Mouse (Mus musculus): ENCODE measurements at regions not wholly inside any gene's neighbourhood (a gene's known extent, or its start where the extent isn't known, plus 50 kb on each side); places are given as distances from the start of the nearest gene placed in this dataset.

DNA sequence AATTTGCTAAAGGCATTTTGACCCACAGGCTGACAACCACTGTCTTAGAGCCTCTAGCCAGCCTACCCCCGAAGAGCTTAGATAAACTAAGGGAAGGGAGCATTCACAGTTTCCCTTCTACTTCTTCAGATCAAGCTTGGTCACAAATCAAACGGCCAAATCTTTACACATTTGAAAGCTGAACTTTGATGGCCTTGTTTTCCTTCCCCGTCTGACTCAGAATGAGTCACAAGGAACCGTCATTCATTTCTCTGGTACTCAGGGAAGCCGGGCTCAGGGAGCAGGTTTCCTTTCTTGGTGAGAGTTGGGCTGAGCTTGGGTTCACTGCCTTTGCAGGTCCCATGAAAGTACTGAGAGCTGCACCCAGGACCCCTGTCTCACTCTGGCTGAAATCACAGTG, 418.5 kb upstream of the Gm10131 start:
- H3K36me3 ChIP-seq (ENCODE audit: control insufficient read depth, insufficient read depth, low read length) = no peaks in the 10 kb centered on the region
- H3K4me3 ChIP-seq (ENCODE audit: low read length) = no peak overlapping the region
- H3K4me2 ChIP-seq (ENCODE audit: low read depth, low read length) = no peak overlapping the region
- no peaks in the 10 kb centered on the region for H3K9me3 ChIP-seq (ENCODE audit: control insufficient read depth, low read length)
- H3K4me1 ChIP-seq (replicated peaks; ENCODE audit: control insufficient read depth, insufficient read depth, low read length) = peaks cover 18% of the 10 kb centered on the region
- WGBS = 42% methylated on average over 5 of the region's 5 CpGs
- H3K27me3 ChIP-seq (ENCODE audit: control insufficient read depth, insufficient read depth, low read depth, low read length) = no peaks in the 10 kb centered on the region
- H3K27ac ChIP-seq (ENCODE audit: low read length) = no peak overlapping the region
- no peak overlapping the region for H3K9ac ChIP-seq (ENCODE audit: low read length)
- no peak for ATAC-seq (ENCODE audit: low read depth)

DNA sequence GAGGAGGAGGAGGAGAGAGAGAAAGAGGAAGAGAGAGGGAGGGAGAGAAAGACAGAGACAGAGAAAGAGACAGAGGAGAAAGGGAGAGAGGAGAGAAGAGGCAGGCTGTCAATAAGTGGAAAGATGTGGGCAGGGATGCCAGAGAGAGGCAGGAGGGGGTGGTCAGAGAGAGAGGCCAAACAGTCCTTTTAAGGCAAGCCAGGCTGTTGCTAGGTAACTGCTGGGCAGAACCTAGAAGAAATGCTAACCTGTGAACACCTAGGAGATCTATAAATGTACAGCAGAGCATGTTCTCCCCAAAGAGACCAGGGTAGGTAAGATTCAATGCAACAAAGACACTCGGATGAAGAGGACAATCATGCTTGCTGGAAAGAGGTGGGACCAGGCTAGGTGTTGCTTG, 417.9 kb upstream of the Gm10131 start:
- no peak for ATAC-seq (ENCODE audit: low read depth)
- H3K4me3 ChIP-seq (ENCODE audit: low read length) = no peak overlapping the region
- H3K36me3 ChIP-seq (ENCODE audit: control insufficient read depth, insufficient read depth, low read length) = no peaks in the 10 kb centered on the region
- H3K4me1 ChIP-seq (replicated peaks; ENCODE audit: control insufficient read depth, insufficient read depth, low read length) = peaks cover 20% of the 10 kb centered on the region
- WGBS = 62% methylated on average over 1 of the region's 1 CpGs
- no peak overlapping the region for H3K9ac ChIP-seq (ENCODE audit: low read length)
- H3K27ac ChIP-seq (ENCODE audit: low read length) = no peak overlapping the region
- no peaks in the 10 kb centered on the region for H3K27me3 ChIP-seq (ENCODE audit: control insufficient read depth, insufficient read depth, low read depth, low read length)
- no peaks in the 10 kb centered on the region for H3K9me3 ChIP-seq (ENCODE audit: control insufficient read depth, low read length)
- no peak overlapping the region for H3K4me2 ChIP-seq (ENCODE audit: low read depth, low read length)

DNA sequence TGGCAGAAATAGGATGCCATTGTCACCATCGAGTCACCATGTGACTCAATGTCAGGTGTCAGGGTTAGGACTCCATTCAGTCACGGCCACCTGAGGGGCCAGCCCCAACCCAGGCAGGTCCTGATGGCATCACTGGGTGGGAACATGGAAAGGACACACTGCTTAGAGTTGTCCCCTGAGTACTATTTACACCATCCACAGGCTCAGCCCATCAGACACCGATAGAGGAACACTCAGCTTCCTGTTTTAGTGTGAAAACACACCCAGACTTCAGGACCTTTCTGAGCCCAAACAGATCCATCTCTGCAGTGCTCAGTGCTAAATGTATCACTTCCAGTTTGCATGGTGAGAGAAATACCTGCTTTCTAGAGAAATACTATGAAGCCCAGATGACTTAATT, 416.7 kb upstream of the Gm10131 start:
- H3K4me1 ChIP-seq (replicated peaks; ENCODE audit: control insufficient read depth, insufficient read depth, low read length) = peaks cover 15% of the 10 kb centered on the region
- H3K36me3 ChIP-seq (ENCODE audit: control insufficient read depth, insufficient read depth, low read length) = no peaks in the 10 kb centered on the region
- H3K9ac ChIP-seq (ENCODE audit: low read length) = no peak overlapping the region
- no peak for ATAC-seq (ENCODE audit: low read depth)
- no peak overlapping the region for H3K4me3 ChIP-seq (ENCODE audit: low read length)
- no peaks in the 10 kb centered on the region for H3K27me3 ChIP-seq (ENCODE audit: control insufficient read depth, insufficient read depth, low read depth, low read length)
- H3K9me3 ChIP-seq (ENCODE audit: control insufficient read depth, low read length) = no peaks in the 10 kb centered on the region
- WGBS = 74% methylated on average over 3 of the region's 3 CpGs
- no peak overlapping the region for H3K27ac ChIP-seq (ENCODE audit: low read length)
- H3K4me2 ChIP-seq (ENCODE audit: low read depth, low read length) = no peak overlapping the region

DNA sequence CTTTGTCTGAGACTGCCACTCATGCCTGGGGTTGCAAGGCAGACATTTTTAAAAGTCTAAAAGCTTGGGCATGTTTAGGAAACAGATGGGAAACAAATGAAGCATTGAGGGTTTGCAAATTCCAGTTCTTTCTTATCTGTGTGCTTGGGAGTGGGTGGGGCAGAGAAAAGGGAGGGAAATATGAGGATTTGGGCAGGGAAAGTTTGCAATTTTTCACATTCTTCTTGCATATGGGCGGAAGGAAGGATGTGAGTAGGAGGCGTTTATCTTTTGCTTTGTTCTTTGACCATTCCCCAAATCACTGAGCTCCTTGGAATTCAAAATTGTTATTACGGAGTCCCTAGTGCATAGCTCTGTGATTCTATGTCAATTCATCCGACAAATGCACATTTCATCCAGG, 413.7 kb upstream of the Gm10131 start:
- no peak overlapping the region for H3K27ac ChIP-seq (ENCODE audit: low read length)
- H3K4me3 ChIP-seq (ENCODE audit: low read length) = no peak overlapping the region
- H3K9ac ChIP-seq (ENCODE audit: low read length) = no peak overlapping the region
- 30% methylated on average over 4 of the region's 4 CpGs for WGBS
- ATAC-seq (ENCODE audit: low read depth) = no peak
- no peaks in the 10 kb centered on the region for H3K27me3 ChIP-seq (ENCODE audit: control insufficient read depth, insufficient read depth, low read depth, low read length)
- no peaks in the 10 kb centered on the region for H3K36me3 ChIP-seq (ENCODE audit: control insufficient read depth, insufficient read depth, low read length)
- no peaks in the 10 kb centered on the region for H3K9me3 ChIP-seq (ENCODE audit: control insufficient read depth, low read length)
- peaks cover 9% of the 10 kb centered on the region for H3K4me1 ChIP-seq (replicated peaks; ENCODE audit: control insufficient read depth, insufficient read depth, low read length)
- H3K4me2 ChIP-seq (ENCODE audit: low read depth, low read length) = no peak overlapping the region

GRCm38 (mm10) chr8:34523849-34524248, 412.3 kb upstream of the Gm10131 start:
- WGBS = 61% methylated on average over 3 of the region's 3 CpGs
- no peak for ATAC-seq (ENCODE audit: low read depth)

GRCm38 (mm10) chr8:34521316-34521715, 409.8 kb upstream of the Gm10131 start:
- ATAC-seq (ENCODE audit: low read depth) = no peak
- no peak overlapping the region for H3K9ac ChIP-seq (ENCODE audit: low read length)
- peaks cover 7% of the 10 kb centered on the region for H3K4me1 ChIP-seq (replicated peaks; ENCODE audit: control insufficient read depth, insufficient read depth, low read length)
- WGBS = 79% methylated on average over 7 of the region's 7 CpGs
- H3K27ac ChIP-seq (ENCODE audit: low read length) = no peak overlapping the region
- H3K9me3 ChIP-seq (ENCODE audit: control insufficient read depth, low read length) = no peaks in the 10 kb centered on the region
- H3K36me3 ChIP-seq (ENCODE audit: control insufficient read depth, insufficient read depth, low read length) = no peaks in the 10 kb centered on the region
- H3K4me2 ChIP-seq (ENCODE audit: low read depth, low read length) = no peak overlapping the region
- no peak overlapping the region for H3K4me3 ChIP-seq (ENCODE audit: low read length)
- H3K27me3 ChIP-seq (ENCODE audit: control insufficient read depth, insufficient read depth, low read depth, low read length) = no peaks in the 10 kb centered on the region

More at GRCm38 (mm10) chr8:34523849-34524248, 412.3 kb upstream of the Gm10131 start:
- no peaks in the 10 kb centered on the region for H3K27me3 ChIP-seq (ENCODE audit: control insufficient read depth, insufficient read depth, low read depth, low read length)
- H3K36me3 ChIP-seq (ENCODE audit: control insufficient read depth, insufficient read depth, low read length) = no peaks in the 10 kb centered on the region
- H3K9me3 ChIP-seq (ENCODE audit: control insufficient read depth, low read length) = no peaks in the 10 kb centered on the region
- H3K9ac ChIP-seq (ENCODE audit: low read length) = no peak overlapping the region
- no peak overlapping the region for H3K4me3 ChIP-seq (ENCODE audit: low read length)
- no peak overlapping the region for H3K4me2 ChIP-seq (ENCODE audit: low read depth, low read length)
- H3K4me1 ChIP-seq (replicated peaks; ENCODE audit: control insufficient read depth, insufficient read depth, low read length) = peaks cover 7% of the 10 kb centered on the region
- no peak overlapping the region for H3K27ac ChIP-seq (ENCODE audit: low read length)

GRCm38 (mm10) chr8:34520664-34521063, 409.1 kb upstream of the Gm10131 start:
- H3K4me1 ChIP-seq (replicated peaks; ENCODE audit: control insufficient read depth, insufficient read depth, low read length) = peaks cover 7% of the 10 kb centered on the region
- 67% methylated on average over 4 of the region's 4 CpGs for whole genome bisulfite sequencing
- ATAC-seq (ENCODE audit: low read depth) = no peak
- no peaks in the 10 kb centered on the region for H3K9me3 ChIP-seq (ENCODE audit: control insufficient read depth, low read length)
- H3K9ac ChIP-seq (ENCODE audit: low read length) = no peak overlapping the region
- no peaks in the 10 kb centered on the region for H3K36me3 ChIP-seq (ENCODE audit: control insufficient read depth, insufficient read depth, low read length)
- no peak overlapping the region for H3K4me3 ChIP-seq (ENCODE audit: low read length)
- H3K4me2 ChIP-seq (ENCODE audit: low read depth, low read length) = no peak overlapping the region
- H3K27ac ChIP-seq (ENCODE audit: low read length) = no peak overlapping the region
- H3K27me3 ChIP-seq (ENCODE audit: control insufficient read depth, insufficient read depth, low read depth, low read length) = no peaks in the 10 kb centered on the region

- Histone ChIP-seq H3K27ac (ENCODE audit: low read length) (no peak overlapping the region), H3K4me3 (ENCODE audit: low read length) (no peak overlapping the region), H3K4me2 (ENCODE audit: low read depth, low read length) (no peak overlapping the region), H3K9me3 (ENCODE audit: control insufficient read depth, low read length) (no peaks in the 10 kb centered on the region), H3K4me1 (replicated peaks; ENCODE audit: control insufficient read depth, insufficient read depth, low read length) (no peaks in the 10 kb centered on the region), H3K9ac (ENCODE audit: low read length) (no peak overlapping the region), H3K36me3 (ENCODE audit: control insufficient read depth, insufficient read depth, low read length) (no peaks in the 10 kb centered on the region), H3K27me3 (ENCODE audit: control insufficient read depth, insufficient read depth, low read depth, low read length) (no peaks in the 10 kb centered on the region)
- 40% methylated on average over 4 of the region's 4 CpGs for WGBS
- no peak for ATAC-seq (ENCODE audit: low read depth)
These were observed 402.0 kb upstream of the Gm10131 start for GRCm38 (mm10) chr8:34513459-34514090.

GRCm38 (mm10) chr8:34505829-34506555, 394.5 kb upstream of the Gm10131 start:
- ATAC-seq (ENCODE audit: low read depth) = no peak
- H3K36me3 ChIP-seq (ENCODE audit: control insufficient read depth, insufficient read depth, low read length) = no peaks in the 10 kb centered on the region
- H3K4me1 ChIP-seq (replicated peaks; ENCODE audit: control insufficient read depth, insufficient read depth, low read length) = no peaks in the 10 kb centered on the region; the same call in 1 of the 2 replicates
- no peak overlapping the region for H3K9ac ChIP-seq (ENCODE audit: low read length)
- H3K4me3 ChIP-seq (ENCODE audit: low read length) = no peak overlapping the region
- H3K27me3 ChIP-seq (ENCODE audit: control insufficient read depth, insufficient read depth, low read depth, low read length) = no peaks in the 10 kb centered on the region
- H3K9me3 ChIP-seq (ENCODE audit: control insufficient read depth, low read length) = 0 out of 2 replicates have a peak, but pooled peaks cover 3% of the 10 kb centered on the region
- H3K4me2 ChIP-seq (ENCODE audit: low read depth, low read length) = no peak overlapping the region; the same call in 1 of the 2 replicates
- H3K27ac ChIP-seq (ENCODE audit: low read length) = no peak overlapping the region
- 28% methylated on average over 15 of the region's 15 CpGs for WGBS
